Mouse (Mus musculus) embryonic facial prominence, embryonic 14.5 days (tissue): ENCODE measurements at regions not wholly inside any gene's neighbourhood (a gene's known extent, or its start where the extent isn't known, plus 50 kb on each side); places are given as distances from the start of the nearest gene placed in this dataset.

Experiments
- ATAC-seq: fragments of 200-750 bp; cut with Nextera tagmentation; 2 replicates; pipeline ENCODE4 v1.8.0; 2017; ENCODE audit warnings: low read depth, moderate number of reproducible peaks, moderate TSS enrichment
- DNase-seq: peaks from one replicate; pipeline ENCODE4 v3.0.0-alpha.2; 2015; ENCODE audit warnings: low spot score
- H3K27ac ChIP-seq: fragments of 300-500 bp; sonication (generic); replicated peaks from 2 replicates; pipeline ENCODE4 v1.5.1; 2014; ENCODE audit warnings: low read depth, mild to moderate bottlenecking, low read length, moderate library complexity
- H3K27me3 ChIP-seq: fragments of 300-500 bp; sonication (generic); replicated peaks from 2 replicates; pipeline ENCODE4 v1.6.1; 2014; ENCODE audit warnings: low read length; ENCODE audit not compliant: control insufficient read depth, insufficient read depth
- H3K36me3 ChIP-seq: fragments of 300-500 bp; sonication (generic); 2 replicates; pipeline ENCODE4 v1.6.1; 2014; ENCODE audit warnings: low read length, mixed read lengths; ENCODE audit not compliant: control insufficient read depth, insufficient read depth
- H3K4me1 ChIP-seq: fragments of 300-500 bp; sonication (generic); 2 replicates; pipeline ENCODE4 v1.6.1; 2014; ENCODE audit warnings: antibody characterized with exemption, low read length; ENCODE audit not compliant: control insufficient read depth, insufficient read depth
- H3K4me2 ChIP-seq: fragments of 300-500 bp; sonication (generic); 2 replicates; pipeline ENCODE4 v1.6.1; 2014; ENCODE audit warnings: low read depth, mild to moderate bottlenecking, low read length, moderate library complexity, mixed read lengths
- H3K4me3 ChIP-seq: fragments of 300-500 bp; sonication (generic); 2 replicates; pipeline ENCODE4 v1.5.1; 2014; ENCODE audit warnings: low read depth, mild to moderate bottlenecking, low read length
- H3K9ac ChIP-seq: fragments of 300-500 bp; sonication (generic); 2 replicates; pipeline ENCODE4 v1.6.1; 2014; ENCODE audit warnings: low read depth, mild to moderate bottlenecking, low read length, moderate library complexity, mixed read lengths
- H3K9me3 ChIP-seq: fragments of 300-500 bp; sonication (generic); 2 replicates; pipeline ENCODE4 v1.6.1; 2016; ENCODE audit warnings: low read length; ENCODE audit not compliant: control insufficient read depth
- WGBS: fragments of 180-500 bp; shearing (Covaris S2); extraction: QIAGEN DNeasy Blood & Tissue Kit; methylation state at CpG from one replicate; pipeline ENCODE4 v1.1.7; 2014; 5-methylcytosine and 5-hydroxymethylcytosine counted together

DNA sequence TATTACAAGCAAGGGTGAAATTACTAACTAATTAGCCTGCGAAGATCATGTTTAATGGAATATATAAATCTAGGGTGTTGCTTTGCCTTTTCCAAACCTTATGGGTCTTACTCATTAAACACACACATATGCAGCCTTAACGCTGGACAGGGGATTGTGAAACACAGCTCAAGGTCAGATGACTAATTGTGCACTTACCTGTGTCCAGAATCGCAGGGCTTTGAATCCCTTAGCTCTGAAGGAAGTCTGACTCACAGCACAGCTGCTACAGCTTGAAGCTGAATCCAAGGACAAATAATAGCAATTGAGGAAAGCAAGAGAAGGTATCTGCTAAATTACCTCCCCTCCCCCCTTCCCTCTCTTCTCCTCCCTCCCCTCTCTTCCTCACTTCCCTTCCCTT, 173.1 kb upstream of the 1700066M21Rik start:
- Histone ChIP-seq H3K9ac (no peak overlapping the region), H3K27ac (no peak overlapping the region), H3K9me3 (no peaks in the 10 kb centered on the region), H3K27me3 (peaks cover 20% of the 10 kb centered on the region), H3K4me1 (0 out of 2 replicates have a peak, but pooled peaks cover 3% of the 10 kb centered on the region), H3K36me3 (no peaks in the 10 kb centered on the region), H3K4me3 (no peak overlapping the region), H3K4me2 (no peak overlapping the region)
- ATAC-seq (no peak), DNase-seq (no peak)
- 49% methylated on average over 3 of the region's 3 CpGs for WGBS

DNA sequence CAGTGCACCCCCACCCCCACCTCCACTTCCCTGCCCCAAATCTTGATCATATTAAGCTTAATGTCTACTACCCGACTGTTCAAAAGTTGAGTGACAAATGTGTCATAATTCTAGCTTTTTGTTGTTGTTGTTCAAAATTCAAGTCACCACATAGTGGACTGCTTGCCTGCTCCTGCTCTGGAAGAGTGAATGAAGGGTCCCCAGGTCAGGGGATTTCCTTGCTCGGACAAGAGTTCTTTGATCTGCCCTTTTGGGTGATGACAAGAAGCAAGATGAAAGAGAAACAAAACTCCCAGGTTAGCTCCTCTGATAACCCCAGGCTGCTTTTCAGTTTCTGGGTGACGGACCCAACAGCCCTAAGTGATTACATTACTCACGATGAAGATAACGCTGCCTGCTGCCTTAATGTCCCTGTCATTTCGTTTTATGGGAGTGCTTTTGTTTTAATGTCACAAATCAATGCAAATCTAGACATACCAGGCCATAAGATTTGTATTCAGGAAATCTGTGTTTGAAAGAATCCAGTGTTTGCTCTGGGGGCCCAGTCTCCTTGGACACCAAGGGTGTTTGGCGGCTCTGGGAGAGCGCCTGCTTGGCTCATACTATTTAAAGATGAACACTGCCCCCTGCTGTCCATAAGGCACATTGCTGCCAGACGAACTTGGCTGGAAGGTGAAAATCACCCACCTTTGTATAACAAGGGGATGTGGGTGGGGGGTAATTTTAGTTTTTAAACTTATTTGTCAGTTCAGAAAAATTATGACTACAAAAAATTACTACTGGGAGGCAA, 172.0 kb upstream of the 1700066M21Rik start:
- H3K9ac ChIP-seq = no peak overlapping the region
- 0 out of 2 replicates have a peak, but pooled peaks cover 3% of the 10 kb centered on the region for H3K4me1 ChIP-seq
- H3K27ac ChIP-seq = no peak overlapping the region
- DNase-seq = peak; percentile 91
- peak; percentile 84 for ATAC-seq
- WGBS = 6% methylated on average over 9 of the region's 9 CpGs
- no peaks in the 10 kb centered on the region for H3K9me3 ChIP-seq
- peaks cover 21% of the 10 kb centered on the region for H3K27me3 ChIP-seq
- H3K36me3 ChIP-seq = no peaks in the 10 kb centered on the region
- H3K4me3 ChIP-seq = no peak overlapping the region
- peak overlapping the region; percentile 34 for H3K4me2 ChIP-seq

DNA sequence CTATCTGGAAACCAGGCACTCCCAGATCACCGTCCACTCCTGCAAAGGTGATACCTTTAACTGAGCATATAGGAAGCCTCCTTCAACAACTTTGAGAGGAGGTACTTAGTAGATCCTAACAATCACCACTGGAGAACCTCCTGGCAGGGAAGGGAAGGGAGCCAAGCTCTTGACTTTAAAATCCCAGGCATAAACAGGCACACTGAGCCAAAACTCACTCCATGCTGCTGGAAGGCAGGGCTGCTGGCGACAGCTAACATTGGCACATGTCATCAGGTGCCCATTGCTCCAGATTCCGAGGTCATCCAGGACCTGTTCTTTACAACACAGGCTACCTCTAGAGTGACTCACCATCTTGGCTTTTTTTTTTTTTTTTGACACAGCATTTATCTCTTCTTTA, 170.9 kb upstream of the 1700066M21Rik start:
- peaks cover 21% of the 10 kb centered on the region for H3K27me3 ChIP-seq
- H3K4me3 ChIP-seq = no peak overlapping the region
- ATAC-seq (no peak), DNase-seq (no peak)
- H3K9ac ChIP-seq = no peak overlapping the region
- H3K4me1 ChIP-seq = peaks cover 3% of the 10 kb centered on the region; the same call in 1 of the 2 replicates
- no peak overlapping the region for H3K4me2 ChIP-seq
- WGBS = 63% methylated on average over 3 of the region's 3 CpGs
- no peaks in the 10 kb centered on the region for H3K36me3 ChIP-seq
- no peak overlapping the region for H3K27ac ChIP-seq
- H3K9me3 ChIP-seq = no peaks in the 10 kb centered on the region

DNA sequence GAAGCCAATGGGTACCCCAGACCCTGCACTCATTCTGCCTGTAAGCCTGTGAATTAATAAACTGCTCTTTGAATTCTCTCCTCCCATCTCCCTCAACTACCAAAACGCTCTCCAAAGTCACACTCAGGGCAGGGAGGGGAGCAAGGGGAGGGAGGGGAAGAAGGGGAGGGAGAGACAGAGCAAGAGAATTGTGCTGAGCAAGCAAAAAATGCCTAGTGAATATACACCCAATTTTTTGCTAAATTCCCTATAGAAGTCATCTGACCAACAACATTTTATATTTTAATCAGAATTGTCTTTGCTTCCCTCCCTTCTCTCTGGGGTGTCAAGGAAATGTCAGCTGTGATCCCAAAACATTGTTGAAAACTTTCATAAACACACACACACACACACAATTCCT, 170.5 kb upstream of the 1700066M21Rik start:
- DNase-seq (no peak), ATAC-seq (no peak)
- Histone ChIP-seq H3K27me3 (peaks cover 21% of the 10 kb centered on the region), H3K4me3 (no peak overlapping the region), H3K27ac (no peak overlapping the region), H3K36me3 (no peaks in the 10 kb centered on the region), H3K9me3 (no peaks in the 10 kb centered on the region), H3K9ac (no peak overlapping the region), H3K4me2 (no peak overlapping the region), H3K4me1 (peaks cover 3% of the 10 kb centered on the region; the same call in 1 of the 2 replicates)
- WGBS = 40% methylated on average over 1 of the region's 1 CpGs

DNA sequence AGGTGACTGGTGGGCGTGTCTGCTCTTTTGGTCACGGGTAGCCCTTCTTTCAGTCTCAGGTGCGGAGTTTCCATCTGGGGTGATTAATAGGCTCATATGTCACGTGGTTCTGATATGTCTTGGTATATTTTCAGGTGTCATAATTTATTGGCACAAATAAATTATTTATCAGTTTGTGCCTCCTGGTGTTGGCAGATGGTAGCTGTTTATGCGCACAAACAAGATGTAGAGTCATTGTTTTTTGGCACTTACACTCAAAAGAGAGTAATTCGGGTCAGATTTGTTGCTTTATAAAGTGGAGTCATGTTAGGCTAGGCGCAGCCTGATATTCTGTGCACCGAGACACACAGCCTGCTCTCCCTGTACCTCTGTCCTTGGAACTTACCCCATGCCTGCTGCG, 169.0 kb upstream of the 1700066M21Rik start:
- Histone ChIP-seq H3K27me3 (peaks cover 21% of the 10 kb centered on the region; the same call in 1 of the 2 replicates), H3K9me3 (no peaks in the 10 kb centered on the region), H3K4me2 (no peak overlapping the region), H3K27ac (no peak overlapping the region), H3K4me1 (peaks cover 3% of the 10 kb centered on the region; the same call in 1 of the 2 replicates), H3K9ac (no peak overlapping the region), H3K4me3 (no peak overlapping the region), H3K36me3 (no peaks in the 10 kb centered on the region)
- 74% methylated on average over 9 of the region's 9 CpGs for WGBS
- no peak for DNase-seq
- no peak for ATAC-seq

DNA sequence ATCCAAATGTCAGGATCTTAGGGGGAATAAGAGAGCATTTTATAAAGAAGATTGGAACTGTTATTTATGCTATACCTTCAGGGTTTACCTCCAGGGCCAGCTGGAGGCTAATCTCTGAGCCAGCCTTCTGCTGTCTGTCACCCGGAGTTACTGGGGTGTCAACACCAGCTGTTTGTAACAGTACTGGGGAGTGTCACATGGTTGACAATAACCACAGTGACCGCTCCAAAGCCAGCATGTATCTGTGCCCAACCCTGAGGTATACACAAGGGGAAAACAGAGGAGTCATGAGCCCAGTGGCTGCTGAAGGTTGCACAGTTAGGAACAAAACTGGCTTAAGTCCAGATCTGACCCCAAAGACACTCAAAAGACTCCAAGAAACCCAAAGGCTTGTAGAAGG, 168.1 kb upstream of the 1700066M21Rik start:
- H3K36me3 ChIP-seq = no peaks in the 10 kb centered on the region
- no peak overlapping the region for H3K27ac ChIP-seq
- DNase-seq (no peak), ATAC-seq (no peak)
- no peak overlapping the region for H3K9ac ChIP-seq
- H3K4me2 ChIP-seq = no peak overlapping the region
- H3K4me3 ChIP-seq = no peak overlapping the region
- H3K27me3 ChIP-seq = peaks cover 19% of the 10 kb centered on the region; the same call in 1 of the 2 replicates
- peaks cover 10% of the 10 kb centered on the region for H3K4me1 ChIP-seq
- WGBS = 75% methylated on average over 2 of the region's 2 CpGs
- no peaks in the 10 kb centered on the region for H3K9me3 ChIP-seq

DNA sequence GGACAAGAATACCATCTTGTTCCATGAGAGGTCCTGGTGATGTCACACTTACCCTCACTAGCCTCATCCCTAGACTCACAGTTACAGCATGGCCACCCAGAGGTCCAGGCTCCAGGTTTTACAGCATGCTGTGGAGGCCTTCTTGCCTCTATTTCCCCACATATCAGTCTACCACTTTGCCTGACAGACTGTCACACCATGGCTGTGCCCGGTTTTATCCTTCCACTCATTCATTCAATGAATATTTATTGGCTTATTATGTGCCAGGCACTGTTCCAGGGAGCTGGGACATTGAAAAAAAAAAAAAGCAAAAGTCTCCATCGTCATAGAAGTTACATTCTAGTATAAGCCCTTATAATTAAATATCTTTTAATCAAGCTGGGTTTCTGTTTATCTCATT, 166.4 kb upstream of the 1700066M21Rik start:
- H3K36me3 ChIP-seq = no peaks in the 10 kb centered on the region
- peaks cover 18% of the 10 kb centered on the region; the same call in 1 of the 2 replicates for H3K27me3 ChIP-seq
- WGBS = 66% methylated on average over 2 of the region's 2 CpGs
- no peaks in the 10 kb centered on the region for H3K9me3 ChIP-seq
- peaks cover 11% of the 10 kb centered on the region for H3K4me1 ChIP-seq
- ATAC-seq (no peak), DNase-seq (no peak)
- no peak overlapping the region for H3K9ac ChIP-seq
- no peak overlapping the region for H3K4me2 ChIP-seq
- H3K27ac ChIP-seq = no peak overlapping the region
- H3K4me3 ChIP-seq = no peak overlapping the region

DNA sequence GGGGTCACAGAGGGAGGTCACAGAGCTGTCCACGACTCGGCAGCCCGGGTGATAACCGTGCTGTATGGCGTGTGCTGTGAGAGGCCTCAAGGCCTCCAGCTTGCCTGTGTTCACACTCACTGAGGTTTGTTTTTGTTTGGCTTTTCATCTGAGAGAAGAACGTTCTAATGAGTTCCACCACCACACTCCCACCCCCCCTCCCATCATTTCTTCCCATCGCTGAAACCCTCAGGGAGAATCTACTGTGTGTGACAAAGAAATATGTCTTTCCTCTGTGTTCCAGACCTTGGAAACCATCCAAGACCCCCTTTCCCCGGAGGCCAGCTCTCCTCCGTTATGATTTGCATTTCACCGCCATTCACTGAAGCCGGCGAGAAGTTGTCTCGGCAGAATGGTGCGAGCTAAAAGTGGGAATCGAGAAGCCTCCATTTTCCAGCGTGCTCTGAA, 164.0 kb upstream of the 1700066M21Rik start:
- 19% methylated on average over 16 of the region's 16 CpGs for WGBS
- Histone ChIP-seq H3K27ac (peak overlapping the region; percentile 31), H3K4me3 (peak overlapping the region; percentile 6; the same call in 1 of the 2 replicates), H3K36me3 (no peaks in the 10 kb centered on the region), H3K4me2 (peak overlapping the region; percentile 42), H3K4me1 (peaks cover 11% of the 10 kb centered on the region), H3K27me3 (0 out of 2 replicates have a peak, but pooled peaks cover 5% of the 10 kb centered on the region), H3K9me3 (no peaks in the 10 kb centered on the region), H3K9ac (no peak overlapping the region; the same call in 1 of the 2 replicates)
- DNase-seq (peak; percentile 80), ATAC-seq (peak; percentile 31; the same call in 1 of the 2 replicates)
